Mouse (Mus musculus) splenic B cell, adult 2 months (primary cell): Measurements from ENCODE around the gene Slc38a3.

ENCODE experiments used
- DNase-seq: peaks from one replicate; pipeline ENCODE4 v3.0.0-alpha.2; 2011; ENCODE audit warnings: low read depth, low spot score
- H3K27me3 ChIP-seq: 2 replicates; pipeline ENCODE4 v1.6.1; 2012; ENCODE audit warnings: mild to moderate bottlenecking, low read length, moderate library complexity, mixed read lengths; ENCODE audit not compliant: control insufficient read depth, poor library complexity, insufficient read depth, severe bottlenecking
- H3K36me3 ChIP-seq: 2 replicates; pipeline ENCODE4 v1.6.1; 2012; ENCODE audit warnings: mild to moderate bottlenecking, low read length, moderate library complexity, mixed read lengths; ENCODE audit not compliant: control insufficient read depth, poor library complexity, insufficient read depth, severe bottlenecking

The Slc38a3 gene

GRCm38 (mm10) chr9:107662342-107662741, 7.0 kb downstream of the Slc38a3 start:
- DNase-seq: no peak
- no peaks in the 10 kb centered on the region for H3K36me3 ChIP-seq
- H3K27me3 ChIP-seq: no peaks in the 10 kb centered on the region

- Histone ChIP-seq H3K27me3 (no peaks in the 10 kb centered on the region), H3K36me3 (no peaks in the 10 kb centered on the region)
- no peak for DNase-seq
Observed at GRCm38 (mm10) chr9:107660777-107661176, 8.6 kb downstream of the Slc38a3 start.

- Histone ChIP-seq H3K36me3 (no peaks in the 10 kb centered on the region), H3K27me3 (no peaks in the 10 kb centered on the region)
- DNase-seq: no peak
Observed at GRCm38 (mm10) chr9:107659961-107660360, 9.4 kb downstream of the Slc38a3 start.

GRCm38 (mm10) chr9:107659551-107659950, 9.8 kb downstream of the Slc38a3 start:
- no peaks in the 10 kb centered on the region for H3K36me3 ChIP-seq
- no peaks in the 10 kb centered on the region for H3K27me3 ChIP-seq
- no peak for DNase-seq

GRCm38 (mm10) chr9:107658096-107658495, 11.2 kb downstream of the Slc38a3 start:
- Histone ChIP-seq H3K36me3 (no peaks in the 10 kb centered on the region), H3K27me3 (no peaks in the 10 kb centered on the region)
- no peak for DNase-seq

- no peaks in the 10 kb centered on the region for H3K36me3 ChIP-seq
- DNase-seq: no peak
- H3K27me3 ChIP-seq: no peaks in the 10 kb centered on the region
Observed at GRCm38 (mm10) chr9:107657144-107657543, 12.2 kb downstream of the Slc38a3 start.

GRCm38 (mm10) chr9:107654585-107654984, 14.7 kb downstream of the Slc38a3 start:
- no peaks in the 10 kb centered on the region for H3K27me3 ChIP-seq
- H3K36me3 ChIP-seq: no peaks in the 10 kb centered on the region
- no peak for DNase-seq

- Histone ChIP-seq H3K36me3 (no peaks in the 10 kb centered on the region), H3K27me3 (no peaks in the 10 kb centered on the region)
- no peak for DNase-seq
Observed at GRCm38 (mm10) chr9:107653474-107653873, 15.9 kb downstream of the Slc38a3 start.

- Histone ChIP-seq H3K36me3 (no peaks in the 10 kb centered on the region), H3K27me3 (no peaks in the 10 kb centered on the region)
- DNase-seq: no peak
Observed at GRCm38 (mm10) chr9:107650708-107651481, 18.4 kb downstream of the Slc38a3 start.

- H3K36me3 ChIP-seq: no peaks in the 10 kb centered on the region
- no peaks in the 10 kb centered on the region for H3K27me3 ChIP-seq
- no peak for DNase-seq
Observed at GRCm38 (mm10) chr9:107650225-107650624, 19.1 kb downstream of the Slc38a3 start.

GRCm38 (mm10) chr9:107648767-107649166, 20.6 kb downstream of the Slc38a3 start:
- Histone ChIP-seq H3K36me3 (no peaks in the 10 kb centered on the region), H3K27me3 (no peaks in the 10 kb centered on the region)
- DNase-seq: no peak

GRCm38 (mm10) chr9:107646975-107647374, 22.4 kb downstream of the Slc38a3 start:
- Histone ChIP-seq H3K36me3 (no peaks in the 10 kb centered on the region), H3K27me3 (no peaks in the 10 kb centered on the region)
- DNase-seq: peak; percentile 27

GRCm38 (mm10) chr9:107645577-107645976, 23.8 kb downstream of the Slc38a3 start:
- no peaks in the 10 kb centered on the region for H3K27me3 ChIP-seq
- DNase-seq: peak; percentile 90
- H3K36me3 ChIP-seq: no peaks in the 10 kb centered on the region

- H3K36me3 ChIP-seq: no peaks in the 10 kb centered on the region
- DNase-seq: no peak
- H3K27me3 ChIP-seq: no peaks in the 10 kb centered on the region
Observed at GRCm38 (mm10) chr9:107645153-107645510, 24.2 kb downstream of the Slc38a3 start.

GRCm38 (mm10) chr9:107644495-107645152, 24.7 kb downstream of the Slc38a3 start:
- DNase-seq: peak; percentile 93
- Histone ChIP-seq H3K36me3 (no peaks in the 10 kb centered on the region), H3K27me3 (no peaks in the 10 kb centered on the region)
